Mouse (Mus musculus): ENCODE measurements around the gene Kat5. TPM values are rescaled to one million over a fixed set of nuclear protein-coding genes. Genes with fewer than 3 reads are reported as not detected.
A peak's percentile ranks its signal among the peaks of the same experiment; 100 is the strongest.

Gene Kat5
- polyA plus RNA-seq, 1 experiment = 163 TPM

GRCm38 (mm10) chr19:5601752-5602541, 8.1 kb downstream of the Kat5 start, which contains the start of gene Rnaseh2c:
TSS of gene Rnaseh2c (plus strand) at chr19:5601873.
- peak; percentile 42; the same call in 1 of the 2 replicates for TF ChIP-seq POLR2A (IDR thresholded peaks at IDR 0.05; ENCODE audit: borderline replicate concordance, extremely low read depth, insufficient read depth, insufficient read length, poor library complexity, severe bottlenecking)
- no peak for TF ChIP-seq CTCF (IDR thresholded peaks at IDR 0.05; ENCODE audit: borderline replicate concordance, extremely low read depth, insufficient read depth, insufficient read length)
- peak; percentile 96 for DNase-seq (ENCODE audit: low read depth)

GRCm38 (mm10) chr19:5599224-5599623, 10.8 kb downstream of the Kat5 start:
- TF ChIP-seq POLR2A (IDR thresholded peaks at IDR 0.05; ENCODE audit: borderline replicate concordance, extremely low read depth, insufficient read depth, insufficient read length, poor library complexity, severe bottlenecking) (no peak), CTCF (IDR thresholded peaks at IDR 0.05; ENCODE audit: borderline replicate concordance, extremely low read depth, insufficient read depth, insufficient read length) (no peak)
- DNase-seq (ENCODE audit: low read depth) = no peak

GRCm38 (mm10) chr19:5591888-5592287, 18.1 kb downstream of the Kat5 start:
- no peak for TF ChIP-seq CTCF (IDR thresholded peaks at IDR 0.05; ENCODE audit: borderline replicate concordance, extremely low read depth, insufficient read depth, insufficient read length)
- TF ChIP-seq POLR2A (IDR thresholded peaks at IDR 0.05; ENCODE audit: borderline replicate concordance, extremely low read depth, insufficient read depth, insufficient read length, poor library complexity, severe bottlenecking) = no peak
- DNase-seq (ENCODE audit: low read depth) = no peak

GRCm38 (mm10) chr19:5589159-5589558, 20.9 kb downstream of the Kat5 start:
- TF ChIP-seq POLR2A (IDR thresholded peaks at IDR 0.05; ENCODE audit: borderline replicate concordance, extremely low read depth, insufficient read depth, insufficient read length, poor library complexity, severe bottlenecking) (no peak), CTCF (IDR thresholded peaks at IDR 0.05; ENCODE audit: borderline replicate concordance, extremely low read depth, insufficient read depth, insufficient read length) (no peak)
- DNase-seq (ENCODE audit: low read depth) = no peak

GRCm38 (mm10) chr19:5581995-5582394, 28.0 kb downstream of the Kat5 start:
- no peak for TF ChIP-seq POLR2A (IDR thresholded peaks at IDR 0.05; ENCODE audit: borderline replicate concordance, extremely low read depth, insufficient read depth, insufficient read length, poor library complexity, severe bottlenecking)
- no peak for DNase-seq (ENCODE audit: low read depth)

- no peak for DNase-seq (ENCODE audit: low read depth)
- TF ChIP-seq POLR2A (IDR thresholded peaks at IDR 0.05; ENCODE audit: borderline replicate concordance, extremely low read depth, insufficient read depth, insufficient read length, poor library complexity, severe bottlenecking) (no peak), CTCF (IDR thresholded peaks at IDR 0.05; ENCODE audit: borderline replicate concordance, extremely low read depth, insufficient read depth, insufficient read length) (no peak)
Observed at GRCm38 (mm10) chr19:5580776-5581175, 29.3 kb downstream of the Kat5 start.

GRCm38 (mm10) chr19:5579971-5580370, 30.1 kb downstream of the Kat5 start:
- DNase-seq (ENCODE audit: low read depth) = no peak
- no peak for TF ChIP-seq POLR2A (IDR thresholded peaks at IDR 0.05; ENCODE audit: borderline replicate concordance, extremely low read depth, insufficient read depth, insufficient read length, poor library complexity, severe bottlenecking)
- TF ChIP-seq CTCF (IDR thresholded peaks at IDR 0.05; ENCODE audit: borderline replicate concordance, extremely low read depth, insufficient read depth, insufficient read length) = no peak

GRCm38 (mm10) chr19:5575336-5575735, 34.7 kb downstream of the Kat5 start:
- DNase-seq (ENCODE audit: low read depth) = no peak
- no peak for TF ChIP-seq CTCF (IDR thresholded peaks at IDR 0.05; ENCODE audit: borderline replicate concordance, extremely low read depth, insufficient read depth, insufficient read length)
- TF ChIP-seq POLR2A (IDR thresholded peaks at IDR 0.05; ENCODE audit: borderline replicate concordance, extremely low read depth, insufficient read depth, insufficient read length, poor library complexity, severe bottlenecking) = no peak

- no peak for DNase-seq (ENCODE audit: low read depth)
- TF ChIP-seq CTCF (IDR thresholded peaks at IDR 0.05; ENCODE audit: borderline replicate concordance, extremely low read depth, insufficient read depth, insufficient read length) = no peak
- TF ChIP-seq POLR2A (IDR thresholded peaks at IDR 0.05; ENCODE audit: borderline replicate concordance, extremely low read depth, insufficient read depth, insufficient read length, poor library complexity, severe bottlenecking) = no peak
Observed at GRCm38 (mm10) chr19:5572331-5573125, 37.5 kb downstream of the Kat5 start.

- DNase-seq (ENCODE audit: low read depth) = no peak
- TF ChIP-seq CTCF (IDR thresholded peaks at IDR 0.05; ENCODE audit: borderline replicate concordance, extremely low read depth, insufficient read depth, insufficient read length) = no peak
- no peak for TF ChIP-seq POLR2A (IDR thresholded peaks at IDR 0.05; ENCODE audit: borderline replicate concordance, extremely low read depth, insufficient read depth, insufficient read length, poor library complexity, severe bottlenecking)
Observed at GRCm38 (mm10) chr19:5571831-5572230, 38.2 kb downstream of the Kat5 start.

GRCm38 (mm10) chr19:5570353-5571246, 39.4 kb downstream of the Kat5 start:
- no peak for DNase-seq (ENCODE audit: low read depth)
- no peak for TF ChIP-seq POLR2A (IDR thresholded peaks at IDR 0.05; ENCODE audit: borderline replicate concordance, extremely low read depth, insufficient read depth, insufficient read length, poor library complexity, severe bottlenecking)
- no peak for TF ChIP-seq CTCF (IDR thresholded peaks at IDR 0.05; ENCODE audit: borderline replicate concordance, extremely low read depth, insufficient read depth, insufficient read length)

All from brain, embryonic 14.5 days (tissue).